Mouse (Mus musculus) midbrain, embryonic 16.5 days (tissue): Measurements from ENCODE around the gene Cep104. TPM values are rescaled to one million over a fixed set of nuclear protein-coding genes. Genes with fewer than 3 reads are reported as not detected.

Experiments
- ATAC-seq: fragments of 200-750 bp; cut with Nextera tagmentation; 2 replicates; pipeline ENCODE4 v1.8.0; 2017; ENCODE audit warnings: moderate TSS enrichment
- H3K27ac ChIP-seq: fragments of 300-500 bp; sonication (generic); 2 replicates; pipeline ENCODE4 v1.5.1; 2014; ENCODE audit warnings: mild to moderate bottlenecking, low read length, mixed read lengths
- H3K27me3 ChIP-seq: fragments of 300-500 bp; sonication (generic); 2 replicates; pipeline ENCODE4 v1.6.1; 2014; ENCODE audit warnings: low read depth, low read length, mixed read lengths; ENCODE audit not compliant: control insufficient read depth, insufficient read depth
- H3K36me3 ChIP-seq: fragments of 300-500 bp; sonication (generic); 2 replicates; pipeline ENCODE4 v1.6.1; 2014; ENCODE audit warnings: mild to moderate bottlenecking, low read length, moderate library complexity, mixed read lengths; ENCODE audit not compliant: control insufficient read depth, insufficient read depth
- H3K4me1 ChIP-seq: fragments of 300-500 bp; sonication (generic); 2 replicates; pipeline ENCODE4 v1.6.1; 2014; ENCODE audit warnings: mild to moderate bottlenecking, low read length, mixed read lengths; ENCODE audit not compliant: control insufficient read depth, insufficient read depth
- H3K4me2 ChIP-seq: fragments of 300-500 bp; sonication (generic); 2 replicates; pipeline ENCODE4 v1.6.1; 2014; ENCODE audit warnings: mild to moderate bottlenecking, low read length, mixed read lengths
- H3K4me3 ChIP-seq: fragments of 300-500 bp; sonication (generic); 2 replicates; pipeline ENCODE4 v1.5.1; 2014; ENCODE audit warnings: low read depth, mild to moderate bottlenecking, low read length, moderate library complexity, mixed read lengths
- H3K9ac ChIP-seq: fragments of 300-500 bp; sonication (generic); 2 replicates; pipeline ENCODE4 v1.6.1; 2014; ENCODE audit warnings: low read depth, low read length, mixed read lengths
- H3K9me3 ChIP-seq: fragments of 300-500 bp; sonication (generic); replicated peaks from 2 replicates; pipeline ENCODE4 v1.6.1; 2014; ENCODE audit warnings: mild to moderate bottlenecking, low read length, mixed read lengths; ENCODE audit not compliant: control insufficient read depth, poor library complexity, severe bottlenecking
- WGBS: fragments of 180-500 bp; shearing (Covaris S2); extraction: QIAGEN DNeasy Blood & Tissue Kit; methylation state at CpG from one replicate; pipeline ENCODE4 v1.1.7; 2014; 5-methylcytosine and 5-hydroxymethylcytosine counted together
- polyA plus RNA-seq: library from polyadenylated mRNA; unstranded; fragments of >200 nt; fragmentation: Nextera tagmentation; extraction: Ambion mirVana; gene quantifications from 2 replicates; pipeline ENCODE4 v1.2.1, GENCODE M21; 2015

Cep104 gene
- 16.9 and 17.6 TPM in 2 replicates for polyA plus RNA-seq

GRCm38 (mm10) chr4:153974431-153975291 is at the start of gene Cep104, which contains the start of gene Dffb:
TSS of gene Cep104 (plus strand) at chr4:153975194.
TSS of gene Dffb (minus strand) at chr4:153975126.
- H3K9me3 ChIP-seq: no peaks in the 10 kb centered on the region
- WGBS: under 1% methylated on average over 68 of the region's 68 CpGs
- H3K4me1 ChIP-seq: peaks cover 27% of the 10 kb centered on the region
- peak within 1 kb of the TSS; percentile 79 for H3K27ac ChIP-seq
- H3K9ac ChIP-seq: peak within 1 kb of the TSS; percentile 92
- H3K4me3 ChIP-seq: peak within 1 kb of the TSS; percentile 98
- H3K4me2 ChIP-seq: peak within 1 kb of the TSS; percentile 88
- peak; percentile 98 for ATAC-seq
- H3K27me3 ChIP-seq: no peaks in the 10 kb centered on the region
- peaks cover 1% of the 10 kb centered on the region for H3K36me3 ChIP-seq

GRCm38 (mm10) chr4:153928772-153929299 is 46.2 kb upstream of the Cep104 start:
- peaks cover 3% of the 10 kb centered on the region; the same call in 1 of the 2 replicates for H3K4me1 ChIP-seq
- no peaks in the 10 kb centered on the region for H3K36me3 ChIP-seq
- no peak overlapping the region for H3K4me3 ChIP-seq
- no peak overlapping the region for H3K27ac ChIP-seq
- no peak for ATAC-seq
- no peak overlapping the region for H3K9ac ChIP-seq
- 26% methylated on average over 11 of the region's 11 CpGs for WGBS
- peaks cover 6% of the 10 kb centered on the region for H3K27me3 ChIP-seq
- H3K4me2 ChIP-seq: no peak overlapping the region
- no peaks in the 10 kb centered on the region for H3K9me3 ChIP-seq

GRCm38 (mm10) chr4:153929425-153929824 is 45.6 kb upstream of the Cep104 start:
- Histone ChIP-seq H3K27ac (no peak overlapping the region), H3K4me1 (peaks cover 3% of the 10 kb centered on the region; the same call in 1 of the 2 replicates), H3K36me3 (no peaks in the 10 kb centered on the region), H3K9ac (no peak overlapping the region), H3K27me3 (peaks cover 5% of the 10 kb centered on the region), H3K4me3 (no peak overlapping the region), H3K4me2 (no peak overlapping the region), H3K9me3 (no peaks in the 10 kb centered on the region)
- WGBS: 63% methylated on average over 10 of the region's 10 CpGs
- ATAC-seq: no peak

GRCm38 (mm10) chr4:153929921-153930320 is 45.1 kb upstream of the Cep104 start:
- H3K9me3 ChIP-seq: no peaks in the 10 kb centered on the region
- H3K4me3 ChIP-seq: no peak overlapping the region
- no peak overlapping the region for H3K27ac ChIP-seq
- WGBS: 57% methylated on average over 4 of the region's 4 CpGs
- no peak for ATAC-seq
- H3K36me3 ChIP-seq: no peaks in the 10 kb centered on the region
- peaks cover 3% of the 10 kb centered on the region; the same call in 1 of the 2 replicates for H3K4me1 ChIP-seq
- H3K9ac ChIP-seq: no peak overlapping the region
- H3K27me3 ChIP-seq: peaks cover 5% of the 10 kb centered on the region
- H3K4me2 ChIP-seq: no peak overlapping the region

- ATAC-seq: peak; percentile 60; the same call in 1 of the 2 replicates
- Histone ChIP-seq H3K27me3 (peaks cover 23% of the 10 kb centered on the region), H3K4me1 (no peaks in the 10 kb centered on the region; the same call in 1 of the 2 replicates), H3K36me3 (no peaks in the 10 kb centered on the region), H3K4me3 (no peak overlapping the region), H3K4me2 (no peak overlapping the region), H3K9me3 (no peaks in the 10 kb centered on the region), H3K9ac (no peak overlapping the region), H3K27ac (no peak overlapping the region)
- WGBS: 48% methylated on average over 4 of the region's 4 CpGs
Measured at GRCm38 (mm10) chr4:153943243-153943642, 31.8 kb upstream of the Cep104 start.

GRCm38 (mm10) chr4:153944261-153944660 is 30.7 kb upstream of the Cep104 start:
- H3K27me3 ChIP-seq: peaks cover 27% of the 10 kb centered on the region
- H3K36me3 ChIP-seq: no peaks in the 10 kb centered on the region
- 43% methylated on average over 6 of the region's 6 CpGs for WGBS
- H3K4me3 ChIP-seq: no peak overlapping the region
- no peak for ATAC-seq
- H3K4me1 ChIP-seq: no peaks in the 10 kb centered on the region; the same call in 1 of the 2 replicates
- H3K27ac ChIP-seq: no peak overlapping the region
- H3K4me2 ChIP-seq: no peak overlapping the region
- H3K9me3 ChIP-seq: no peaks in the 10 kb centered on the region
- H3K9ac ChIP-seq: no peak overlapping the region

- Histone ChIP-seq H3K9ac (no peak overlapping the region), H3K9me3 (no peaks in the 10 kb centered on the region), H3K4me3 (no peak overlapping the region), H3K27me3 (peaks cover 21% of the 10 kb centered on the region), H3K4me2 (no peak overlapping the region), H3K4me1 (no peaks in the 10 kb centered on the region; the same call in 1 of the 2 replicates), H3K36me3 (no peaks in the 10 kb centered on the region), H3K27ac (no peak overlapping the region)
- WGBS: 89% methylated on average over 6 of the region's 6 CpGs
- no peak for ATAC-seq
Measured at GRCm38 (mm10) chr4:153945741-153946140, 29.3 kb upstream of the Cep104 start.

GRCm38 (mm10) chr4:153950372-153950771 is 24.6 kb upstream of the Cep104 start:
- Histone ChIP-seq H3K9me3 (no peaks in the 10 kb centered on the region), H3K36me3 (no peaks in the 10 kb centered on the region), H3K4me1 (no peaks in the 10 kb centered on the region), H3K4me2 (peak overlapping the region; percentile 9; the same call in 1 of the 2 replicates), H3K27ac (no peak overlapping the region), H3K9ac (no peak overlapping the region), H3K27me3 (peaks cover 20% of the 10 kb centered on the region), H3K4me3 (no peak overlapping the region)
- WGBS: 62% methylated on average over 2 of the region's 2 CpGs
- no peak for ATAC-seq

- H3K4me1 ChIP-seq: no peaks in the 10 kb centered on the region
- ATAC-seq: no peak
- peaks cover 17% of the 10 kb centered on the region for H3K27me3 ChIP-seq
- H3K27ac ChIP-seq: no peak overlapping the region
- peak overlapping the region; percentile 9; the same call in 1 of the 2 replicates for H3K4me2 ChIP-seq
- no peak overlapping the region for H3K9ac ChIP-seq
- H3K36me3 ChIP-seq: no peaks in the 10 kb centered on the region
- WGBS: 56% methylated on average over 3 of the region's 3 CpGs
- H3K4me3 ChIP-seq: no peak overlapping the region
- H3K9me3 ChIP-seq: no peaks in the 10 kb centered on the region
Measured at GRCm38 (mm10) chr4:153951150-153951549, 23.8 kb upstream of the Cep104 start.
